Mouse (Mus musculus) C2C12 (cell line): ENCODE data around the gene Uox.

Experiments
- CEBPB ChIP-seq: IDR thresholded peaks from one replicate; pipeline ENCODE4 v1.6.1; 2011; ENCODE audit warnings: low read depth, mild to moderate bottlenecking, control low read depth, moderate library complexity
- CTCF ChIP-seq: IDR thresholded peaks from one replicate; pipeline ENCODE4 v1.5.1; 2011; ENCODE audit not compliant: control insufficient read depth, insufficient read depth, insufficient read length

DNA sequence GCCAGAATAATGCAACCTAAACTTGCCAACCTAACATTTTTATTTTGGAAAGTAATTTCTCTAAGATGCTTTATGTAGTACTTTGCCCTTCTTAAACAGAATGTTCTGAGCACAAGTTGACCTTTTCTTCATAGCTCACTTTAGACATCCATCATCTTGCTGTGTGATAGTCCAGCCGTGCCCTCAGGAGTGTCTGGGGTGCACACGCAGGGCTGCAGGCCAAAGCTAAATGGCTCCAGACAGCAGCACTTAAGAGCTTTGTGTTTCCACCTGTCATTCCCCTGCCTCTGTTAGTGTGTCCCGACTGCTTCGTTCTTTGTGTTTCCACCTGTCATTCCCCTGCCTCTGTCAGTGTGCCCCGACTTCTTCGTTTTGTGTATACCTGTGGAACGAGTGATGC, 2.9 kb upstream of the Uox start:
- TF ChIP-seq CTCF = no peak
- no peak for TF ChIP-seq CEBPB
